Mouse (Mus musculus) spleen, adult 2 months (tissue): ENCODE results near the gene Ntrk2.
"Not testable (repeated sequence)": the region's sequence is repeated elsewhere in the genome, so short reads cannot be mapped to it uniquely, and the experiment has no call there.

Experiments
- CTCF ChIP-seq: fragments of 200-500 bp; IDR thresholded peaks from 2 replicates; pipeline ENCODE4 v1.5.1; 2011; ENCODE audit warnings: mild to moderate bottlenecking, inconsistent platforms; ENCODE audit not compliant: insufficient read depth, insufficient read length, insufficient replicate concordance; ENCODE audit errors: extremely low read depth
- POLR2A ChIP-seq: fragments of 200-500 bp; IDR thresholded peaks from 2 replicates; pipeline ENCODE4 v1.6.1; 2011; ENCODE audit warnings: low read depth, low read length, inconsistent platforms

DNA sequence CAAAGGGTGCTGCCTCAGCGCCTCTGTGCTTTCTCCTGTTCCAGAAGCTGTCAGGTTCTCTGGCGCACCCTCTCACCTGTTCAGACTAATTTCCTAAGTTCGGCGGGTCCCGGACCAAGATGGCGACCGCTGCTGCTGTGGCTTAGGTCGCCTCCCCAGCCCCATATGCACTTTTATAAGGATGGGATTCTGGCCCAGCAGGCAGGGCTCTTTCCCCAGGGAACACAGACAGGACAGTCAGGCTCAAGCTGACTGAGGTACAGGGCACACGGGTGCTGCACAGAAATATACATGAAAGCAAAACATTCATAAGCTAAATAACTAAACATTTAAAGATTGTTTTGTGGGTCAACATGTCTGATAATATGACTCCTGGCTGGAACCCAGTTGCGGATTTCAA is 301.4 kb downstream of the Ntrk2 start:
- TF ChIP-seq CTCF, POLR2A: not testable (repeated sequence)
